Mouse (Mus musculus): ENCODE data around the gene Slc5a10.

- TF ChIP-seq CTCF (IDR thresholded peaks at IDR 0.05; ENCODE audit: extremely low read depth, insufficient read depth, low read length): no peak
- TF ChIP-seq POLR2A (IDR thresholded peaks at IDR 0.05; ENCODE audit: extremely low read depth, insufficient read depth, low read length): no peak
Observed at GRCm38 (mm10) chr11:61740500-61740899, 19.9 kb upstream of the Slc5a10 start.
